Comparison of ENCODE assay signal across 8 mouse cellular contexts in the genomic region with DNA sequence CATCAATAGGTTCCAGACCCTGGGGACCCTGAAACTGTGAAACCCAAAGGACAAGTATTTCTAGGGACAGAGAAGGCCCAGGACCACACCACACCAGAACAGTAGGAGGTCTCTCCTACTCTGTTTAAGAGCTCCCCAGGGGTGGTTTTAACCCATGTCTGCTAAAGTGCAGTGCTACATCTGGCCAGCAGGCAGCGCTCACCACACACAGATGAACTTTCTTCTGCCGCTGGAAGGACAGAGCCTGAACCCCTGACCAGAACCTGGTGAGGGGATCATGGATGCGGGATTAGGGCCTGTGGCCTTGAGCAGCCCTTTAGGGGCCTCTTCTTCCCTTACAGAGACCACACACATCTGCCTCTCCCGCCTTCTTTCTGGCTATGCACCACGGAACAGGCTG. TPM values are rescaled to one million over a fixed set of nuclear protein-coding genes. Genes with fewer than 3 reads are reported as not detected.
A peak's percentile ranks its signal among the peaks of the same experiment; 100 is the strongest.
DNase-seq lines count a peak whose midpoint lies in the region; ATAC-seq and TF ChIP-seq lines count a peak whose summit lies in the region.

No protein-coding gene starts in this region.

- TF ChIP-seq CTCF in bone marrow, adult 2 months (IDR thresholded peaks at IDR 0.05; ENCODE audit: control insufficient read depth, insufficient read depth, low read length), result peak; percentile 92
- TF ChIP-seq CTCF in midbrain, postnatal 0 days (IDR thresholded peaks at IDR 0.05), result peak; percentile 97
- TF ChIP-seq CTCF in spleen, adult 2 months (IDR thresholded peaks at IDR 0.05; ENCODE audit: extremely low read depth, insufficient read depth, insufficient read length, insufficient replicate concordance), result peak; percentile 86; the same call in 1 of the 2 replicates

- no peak overlapping the region for H3K9ac ChIP-seq in hindbrain, embryonic 12.5 days
- no peak overlapping the region for H3K9ac ChIP-seq in hindbrain, embryonic 13.5 days
- H3K9ac ChIP-seq in midbrain, postnatal 0 days (replicated peaks; ENCODE audit: low read length, poor library complexity, severe bottlenecking), result no peak overlapping the region

- H3K27me3 ChIP-seq in hindbrain, embryonic 10.5 days (ENCODE audit: insufficient read depth, poor library complexity, severe bottlenecking), result peaks cover 19% of the 10 kb centered on the region
- H3K27me3 ChIP-seq in hindbrain, embryonic 12.5 days, result peaks cover 13% of the 10 kb centered on the region; the same call in 1 of the 2 replicates
- peaks cover 24% of the 10 kb centered on the region for H3K27me3 ChIP-seq in forebrain, embryonic 10.5 days (ENCODE audit: poor library complexity, severe bottlenecking)
- 0 out of 2 replicates have a peak, but pooled peaks cover 13% of the 10 kb centered on the region for H3K27me3 ChIP-seq in hindbrain, embryonic 13.5 days
- H3K27me3 ChIP-seq in midbrain, postnatal 0 days (ENCODE audit: insufficient read depth, low read length), result peaks cover 6% of the 10 kb centered on the region; the same call in 1 of the 2 replicates
- H3K27me3 ChIP-seq in spleen, adult 2 months (ENCODE audit: control insufficient read depth, insufficient read depth, low read length), result no peaks in the 10 kb centered on the region

- no peak overlapping the region for H3K27ac ChIP-seq in hindbrain, embryonic 10.5 days
- H3K27ac ChIP-seq in hindbrain, embryonic 12.5 days, result no peak overlapping the region
- H3K27ac ChIP-seq in bone marrow, adult 2 months (ENCODE audit: control insufficient read depth, insufficient read depth, low read depth, low read length, poor library complexity), result no peak overlapping the region
- no peak overlapping the region for H3K27ac ChIP-seq in forebrain, embryonic 10.5 days
- no peak overlapping the region for H3K27ac ChIP-seq in hindbrain, embryonic 13.5 days
- H3K27ac ChIP-seq in midbrain, postnatal 0 days (ENCODE audit: low read depth, low read length), result no peak overlapping the region
- H3K27ac ChIP-seq in spleen, adult 2 months (ENCODE audit: insufficient read depth, low read length), result no peak overlapping the region

- ATAC-seq in hindbrain, embryonic 12.5 days (ENCODE audit: low FRiP score), result no peak; the same call in 1 of the 2 replicates
- ATAC-seq in hindbrain, embryonic 13.5 days (ENCODE audit: low FRiP score), result peak; percentile 12; the same call in 1 of the 2 replicates
- no peak for ATAC-seq in midbrain, postnatal 0 days (ENCODE audit: low FRiP score)

- no peak overlapping the region for H3K4me3 ChIP-seq in hindbrain, embryonic 10.5 days
- no peak overlapping the region for H3K4me3 ChIP-seq in hindbrain, embryonic 12.5 days
- no peak overlapping the region for H3K4me3 ChIP-seq in bone marrow, adult 2 months (replicated peaks; ENCODE audit: control insufficient read depth, low read depth, low read length)
- H3K4me3 ChIP-seq in forebrain, embryonic 10.5 days, result no peak overlapping the region
- H3K4me3 ChIP-seq in hindbrain, embryonic 13.5 days, result no peak overlapping the region
- no peak overlapping the region for H3K4me3 ChIP-seq in midbrain, postnatal 0 days (ENCODE audit: low read depth, low read length)
- no peak overlapping the region for H3K4me3 ChIP-seq in spleen, adult 2 months (ENCODE audit: extremely low read depth, insufficient read depth, insufficient read length)

- TF ChIP-seq POLR2A in bone marrow, adult 2 months (IDR thresholded peaks at IDR 0.05; ENCODE audit: borderline replicate concordance, control insufficient read depth, low read depth, low read length), result no peak
- TF ChIP-seq POLR2A in spleen, adult 2 months (IDR thresholded peaks at IDR 0.05; ENCODE audit: low read depth, low read length), result no peak

- no peaks in the 10 kb centered on the region for H3K36me3 ChIP-seq in hindbrain, embryonic 10.5 days
- no peaks in the 10 kb centered on the region for H3K36me3 ChIP-seq in hindbrain, embryonic 12.5 days
- H3K36me3 ChIP-seq in forebrain, embryonic 10.5 days (replicated peaks), result no peaks in the 10 kb centered on the region
- no peaks in the 10 kb centered on the region for H3K36me3 ChIP-seq in hindbrain, embryonic 13.5 days
- no peaks in the 10 kb centered on the region for H3K36me3 ChIP-seq in midbrain, postnatal 0 days (ENCODE audit: insufficient read depth, low read length)
- peaks cover 22% of the 10 kb centered on the region for H3K36me3 ChIP-seq in spleen, adult 2 months (ENCODE audit: control insufficient read depth, insufficient read depth, low read length)

- DNase-seq in hindbrain, embryonic 10.5 days (ENCODE audit: low spot score), result peak; percentile 78
- DNase-seq in forebrain, embryonic 10.5 days (ENCODE audit: extremely low spot score, low spot score), result peak; percentile 67
- DNase-seq in left cerebral cortex, postnatal 14 days (ENCODE audit: low spot score in 2 of 2), result peak; percentile 79 to 86
- peak; percentile 78 for DNase-seq in midbrain, postnatal 0 days (ENCODE audit: low spot score)
- peak; percentile 33 to 70 for DNase-seq in spleen, adult 2 months (ENCODE audit: low read depth in 1 of 2, low spot score in 2 of 2)

- H3K4me1 ChIP-seq in hindbrain, embryonic 10.5 days (replicated peaks), result peaks cover 9% of the 10 kb centered on the region; the same call in 1 of the 2 replicates
- H3K4me1 ChIP-seq in hindbrain, embryonic 12.5 days, result peaks cover 12% of the 10 kb centered on the region
- H3K4me1 ChIP-seq in bone marrow, adult 2 months (ENCODE audit: control insufficient read depth, insufficient read depth, low read length), result no peaks in the 10 kb centered on the region
- 0 out of 2 replicates have a peak, but pooled peaks cover 3% of the 10 kb centered on the region for H3K4me1 ChIP-seq in forebrain, embryonic 10.5 days
- H3K4me1 ChIP-seq in hindbrain, embryonic 13.5 days (replicated peaks), result peaks cover 15% of the 10 kb centered on the region
- H3K4me1 ChIP-seq in midbrain, postnatal 0 days (ENCODE audit: insufficient read depth, low read length), result no peaks in the 10 kb centered on the region
- no peaks in the 10 kb centered on the region for H3K4me1 ChIP-seq in spleen, adult 2 months (ENCODE audit: control insufficient read depth, insufficient read depth, insufficient read length)

- 10% methylated on average over 5 of the region's 5 CpGs for WGBS in hindbrain, embryonic 10.5 days
- 13% methylated on average over 5 of the region's 5 CpGs for WGBS in hindbrain, embryonic 12.5 days
- WGBS in bone marrow, adult 2 months, result 25% methylated on average over 5 of the region's 5 CpGs
- WGBS in forebrain, embryonic 10.5 days, result 12% methylated on average over 5 of the region's 5 CpGs
- 16% methylated on average over 5 of the region's 5 CpGs for WGBS in hindbrain, embryonic 13.5 days
- 17% methylated on average over 5 of the region's 5 CpGs for WGBS in midbrain, postnatal 0 days
- WGBS in spleen, adult 2 months, result 32% methylated on average over 5 of the region's 5 CpGs

- no peak overlapping the region for H3K4me2 ChIP-seq in hindbrain, embryonic 12.5 days (replicated peaks)
- H3K4me2 ChIP-seq in hindbrain, embryonic 13.5 days, result no peak overlapping the region
- H3K4me2 ChIP-seq in midbrain, postnatal 0 days (ENCODE audit: low read depth, low read length, poor library complexity, severe bottlenecking), result no peak overlapping the region

- intact Hi-C loops in left cerebral cortex, postnatal 14 days (cut with DNase I), result loop anchor here (1.0 kb wide), 2 partner anchors 97 to 121 kb away; no protein-coding TSS in a partner anchor

- no peaks in the 10 kb centered on the region for H3K9me3 ChIP-seq in hindbrain, embryonic 10.5 days
- H3K9me3 ChIP-seq in hindbrain, embryonic 12.5 days (replicated peaks), result no peaks in the 10 kb centered on the region
- no peaks in the 10 kb centered on the region for H3K9me3 ChIP-seq in forebrain, embryonic 10.5 days
- no peaks in the 10 kb centered on the region for H3K9me3 ChIP-seq in hindbrain, embryonic 13.5 days
- no peaks in the 10 kb centered on the region for H3K9me3 ChIP-seq in midbrain, postnatal 0 days (ENCODE audit: low read length)

RNA-seq across cellular contexts. Expression of a gene that starts 26.6 kb away (rescaled TPM):
- 4.9 and 8.1 TPM in 2 replicates for polyA plus RNA-seq in hindbrain, embryonic 10.5 days (2016; fragmentation: Nextera tagmentation; extraction: Ambion mirVana)
- polyA plus RNA-seq in hindbrain, embryonic 12.5 days (2016; fragmentation: Nextera tagmentation; extraction: Ambion mirVana), result 6.3 and 7.8 TPM in 2 replicates
- polyA plus RNA-seq in bone marrow, adult 2 months (2011; ENCODE audit: insufficient read depth, insufficient read length, low replicate concordance, missing spikeins), result 49.8 and 105 TPM in 2 replicates
- polyA plus RNA-seq in forebrain, embryonic 10.5 days (2016; fragmentation: Nextera tagmentation; extraction: Ambion mirVana), result 4.5 TPM in 2 replicates
- polyA plus RNA-seq in hindbrain, embryonic 13.5 days (2015; fragmentation: Nextera tagmentation; extraction: Ambion mirVana), result 6.8 and 7.7 TPM in 2 replicates
- total RNA-seq in left cerebral cortex, postnatal 14 days (2021), result 10 to 100 TPM; 11.6 to 12.3 TPM
- 5.9 and 7.2 TPM in 2 replicates for total RNA-seq in midbrain, postnatal 0 days (2014; rRNA removed)
- polyA plus RNA-seq in midbrain, postnatal 0 days (2015; fragmentation: Nextera tagmentation; extraction: Ambion mirVana), result 4.5 and 6.3 TPM in 2 replicates
- 136 and 148 TPM in 2 replicates for polyA plus RNA-seq in spleen, adult 2 months (2012; rRNA removed)

RNA-seq across cellular contexts. Expression of a gene that starts 50.8 kb away (rescaled TPM):
- polyA plus RNA-seq in hindbrain, embryonic 10.5 days (2016; fragmentation: Nextera tagmentation; extraction: Ambion mirVana), result 7.8 and 8.1 TPM in 2 replicates
- polyA plus RNA-seq in hindbrain, embryonic 12.5 days (2016; fragmentation: Nextera tagmentation; extraction: Ambion mirVana), result 4.9 and 5.7 TPM in 2 replicates
- 94.5 and 156 TPM in 2 replicates for polyA plus RNA-seq in bone marrow, adult 2 months (2011; ENCODE audit: insufficient read depth, insufficient read length, low replicate concordance, missing spikeins)
- 3.1 and 6.1 TPM in 2 replicates for polyA plus RNA-seq in forebrain, embryonic 10.5 days (2016; fragmentation: Nextera tagmentation; extraction: Ambion mirVana)
- 6.3 and 8.8 TPM in 2 replicates for polyA plus RNA-seq in hindbrain, embryonic 13.5 days (2015; fragmentation: Nextera tagmentation; extraction: Ambion mirVana)
- total RNA-seq in left cerebral cortex, postnatal 14 days (2021), result 1 to 10 TPM; 2.3 to 4.6 TPM
- total RNA-seq in midbrain, postnatal 0 days (2014; rRNA removed), result 1.7 and 2.6 TPM in 2 replicates
- 4.3 and 4.9 TPM in 2 replicates for polyA plus RNA-seq in midbrain, postnatal 0 days (2015; fragmentation: Nextera tagmentation; extraction: Ambion mirVana)
- 1,941 and 2,027 TPM in 2 replicates for polyA plus RNA-seq in spleen, adult 2 months (2012; rRNA removed)
